Mouse (Mus musculus): ENCODE results near the gene Farsb. TPM values are rescaled to one million over a fixed set of nuclear protein-coding genes. Genes with fewer than 3 reads are reported as not detected.
A peak's percentile ranks its signal among the peaks of the same experiment; 100 is the strongest.

The Farsb gene
- polyA plus RNA-seq (2012; rRNA removed), result 4.8 and 8.1 TPM in 2 replicates

DNA sequence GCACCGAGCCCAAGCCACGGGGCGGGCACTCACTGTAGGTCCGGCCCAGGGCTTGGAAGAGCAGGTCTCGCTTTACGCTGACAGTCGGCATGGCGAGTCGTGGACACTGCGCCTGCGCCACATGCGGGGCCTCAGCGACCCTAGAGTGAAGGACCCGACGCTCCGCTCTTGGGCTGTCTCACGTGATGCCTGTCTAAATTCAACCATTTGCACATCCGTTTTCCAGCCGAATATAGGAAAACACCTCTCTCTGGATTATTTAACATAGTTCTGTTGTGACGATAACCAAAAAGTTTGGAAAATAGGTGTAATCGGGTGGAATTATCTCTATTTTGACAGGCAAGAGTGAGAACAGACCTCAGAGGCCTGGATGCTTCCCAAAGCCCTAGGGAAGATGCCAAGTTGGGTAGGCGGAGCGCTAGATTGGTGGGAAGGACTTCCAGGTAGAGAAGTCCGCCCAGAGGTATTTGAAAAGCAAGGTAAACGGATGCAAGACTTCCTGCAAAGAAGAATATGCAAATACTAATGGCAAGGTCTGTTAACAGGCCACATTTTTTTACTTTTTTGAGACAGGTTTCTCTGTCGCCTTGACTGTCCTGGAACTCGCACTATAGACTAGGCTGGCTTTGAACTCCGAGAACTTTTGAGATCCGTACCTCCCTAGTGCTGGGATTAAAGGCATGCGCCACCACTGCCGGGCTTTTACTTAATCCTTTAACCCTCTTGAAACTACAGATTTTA lies at the start of gene Farsb:
Gene Farsb (minus strand): TSS at position 146 of the 741 bp plus-strand sequence.
- Histone ChIP-seq H3K4me3 (ENCODE audit: low read depth, low read length) (peak within 1 kb of the TSS; percentile 77), H3K4me1 (ENCODE audit: control insufficient read depth, insufficient read depth, insufficient read length, low read length) (peaks cover 10% of the 10 kb centered on the region; the same call in 1 of the 2 replicates), H3K36me3 (ENCODE audit: control insufficient read depth, insufficient read depth, low read length) (no peaks in the 10 kb centered on the region), H3K27me3 (ENCODE audit: control insufficient read depth, insufficient read depth, low read length) (no peaks in the 10 kb centered on the region), H3K27ac (ENCODE audit: insufficient read depth, low read depth, low read length) (peak within 1 kb of the TSS; percentile 75)
- 0 out of 2 replicates have a peak, but pooled peaks have one; percentile 27 for TF ChIP-seq POLR2A (IDR thresholded peaks at IDR 0.05; ENCODE audit: low read depth, low read length)
- TF ChIP-seq CTCF (IDR thresholded peaks at IDR 0.05; ENCODE audit: extremely low read depth, insufficient read length, insufficient replicate concordance, low read depth, low read length), result no peak
- WGBS, result under 1% methylated on average over 31 of the region's 31 CpGs

DNA sequence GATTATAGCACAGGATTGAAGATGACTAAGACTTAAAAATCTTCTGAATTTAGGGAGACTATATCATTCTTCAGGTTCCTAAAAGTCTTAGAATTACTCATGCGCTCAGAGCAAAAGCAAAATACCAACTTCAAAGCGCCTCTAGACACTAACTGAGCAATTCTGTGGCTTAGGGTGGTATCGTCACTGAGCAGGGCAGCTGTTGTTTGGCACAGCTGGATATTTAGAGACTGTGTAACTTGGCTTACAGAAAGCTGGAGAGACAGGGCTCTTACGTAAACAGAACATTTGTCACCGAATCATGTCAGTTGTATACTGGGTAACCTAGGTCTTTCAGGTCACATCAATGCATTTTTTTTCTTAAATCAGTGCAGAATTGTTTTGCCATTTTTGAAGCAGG lies 49.7 kb upstream of the Farsb start:
- no peak for TF ChIP-seq POLR2A (IDR thresholded peaks at IDR 0.05; ENCODE audit: low read depth, low read length)
- TF ChIP-seq CTCF (IDR thresholded peaks at IDR 0.05; ENCODE audit: extremely low read depth, insufficient read length, insufficient replicate concordance, low read depth, low read length), result no peak
- 67% methylated on average over 5 of the region's 5 CpGs for WGBS

GRCm38 (mm10) chr1:78537494-78538010 lies 48.9 kb upstream of the Farsb start:
- peak overlapping the region; percentile 58 for H3K4me3 ChIP-seq (ENCODE audit: low read depth, low read length)
- TF ChIP-seq CTCF (IDR thresholded peaks at IDR 0.05; ENCODE audit: extremely low read depth, insufficient read length, insufficient replicate concordance, low read depth, low read length) (no peak), POLR2A (IDR thresholded peaks at IDR 0.05; ENCODE audit: low read depth, low read length) (no peak)
- H3K27me3 ChIP-seq (ENCODE audit: control insufficient read depth, insufficient read depth, low read length), result no peaks in the 10 kb centered on the region
- H3K4me1 ChIP-seq (ENCODE audit: control insufficient read depth, insufficient read depth, insufficient read length, low read length), result 0 out of 2 replicates have a peak, but pooled peaks cover 2% of the 10 kb centered on the region
- no peaks in the 10 kb centered on the region for H3K36me3 ChIP-seq (ENCODE audit: control insufficient read depth, insufficient read depth, low read length)
- WGBS, result 27% methylated on average over 16 of the region's 16 CpGs
- H3K27ac ChIP-seq (ENCODE audit: insufficient read depth, low read depth, low read length), result peak overlapping the region; percentile 46

More for the DNA sequence above, 49.7 kb upstream of the Farsb start:
- no peak overlapping the region for H3K27ac ChIP-seq (ENCODE audit: insufficient read depth, low read depth, low read length)
- H3K4me3 ChIP-seq (ENCODE audit: low read depth, low read length), result no peak overlapping the region
- 0 out of 2 replicates have a peak, but pooled peaks cover 2% of the 10 kb centered on the region for H3K4me1 ChIP-seq (ENCODE audit: control insufficient read depth, insufficient read depth, insufficient read length, low read length)
- H3K27me3 ChIP-seq (ENCODE audit: control insufficient read depth, insufficient read depth, low read length), result no peaks in the 10 kb centered on the region
- no peaks in the 10 kb centered on the region for H3K36me3 ChIP-seq (ENCODE audit: control insufficient read depth, insufficient read depth, low read length)

DNA sequence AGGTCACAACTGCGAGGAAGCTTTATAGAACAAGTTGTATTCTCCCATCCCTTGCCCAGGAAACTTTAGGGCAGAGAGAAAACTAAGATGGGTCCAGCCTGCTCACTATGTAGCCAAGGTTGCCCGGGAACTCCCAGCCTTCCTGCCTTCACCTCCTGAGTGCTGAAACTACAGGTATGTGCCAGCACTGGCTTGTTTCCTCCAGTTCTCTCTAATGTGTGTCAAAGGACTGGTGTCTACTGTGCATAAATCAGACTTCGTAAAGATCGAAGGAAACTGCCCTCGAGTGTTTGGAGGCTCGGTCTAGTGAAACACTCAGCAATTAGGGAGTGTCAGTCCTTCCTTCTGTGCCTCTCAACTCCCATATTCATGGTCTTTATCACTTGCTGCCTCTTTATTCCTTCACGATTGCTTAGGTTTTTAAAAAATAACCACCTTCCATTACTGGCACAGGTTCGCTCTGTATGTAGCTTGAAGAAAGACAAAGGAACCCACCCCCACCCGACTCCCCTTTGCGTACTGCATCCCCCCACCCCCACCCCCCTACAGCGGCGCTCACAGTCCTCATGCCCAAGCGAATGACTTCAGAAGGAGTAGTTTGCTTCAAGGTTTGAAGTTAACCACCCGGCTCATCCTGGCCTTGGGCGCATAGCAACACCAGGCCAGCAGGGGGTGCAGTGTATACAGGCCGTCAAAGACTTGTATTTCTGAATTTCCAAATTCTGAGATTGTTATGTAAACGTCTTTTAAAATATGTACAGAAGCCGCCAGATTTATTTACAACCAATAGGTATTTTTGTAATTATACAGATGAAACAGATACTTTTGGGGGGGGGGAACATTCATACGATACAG lies 47.8 kb upstream of the Farsb start:
- TF ChIP-seq POLR2A (IDR thresholded peaks at IDR 0.05; ENCODE audit: low read depth, low read length), result no peak
- TF ChIP-seq CTCF (IDR thresholded peaks at IDR 0.05; ENCODE audit: extremely low read depth, insufficient read length, insufficient replicate concordance, low read depth, low read length), result peak; percentile 81; the same call in 1 of the 2 replicates
- Histone ChIP-seq H3K4me1 (ENCODE audit: control insufficient read depth, insufficient read depth, insufficient read length, low read length) (0 out of 2 replicates have a peak, but pooled peaks cover 2% of the 10 kb centered on the region), H3K36me3 (ENCODE audit: control insufficient read depth, insufficient read depth, low read length) (no peaks in the 10 kb centered on the region), H3K27ac (ENCODE audit: insufficient read depth, low read depth, low read length) (no peak overlapping the region), H3K4me3 (ENCODE audit: low read depth, low read length) (no peak overlapping the region), H3K27me3 (ENCODE audit: control insufficient read depth, insufficient read depth, low read length) (no peaks in the 10 kb centered on the region)
- WGBS, result 35% methylated on average over 19 of the region's 19 CpGs

DNA sequence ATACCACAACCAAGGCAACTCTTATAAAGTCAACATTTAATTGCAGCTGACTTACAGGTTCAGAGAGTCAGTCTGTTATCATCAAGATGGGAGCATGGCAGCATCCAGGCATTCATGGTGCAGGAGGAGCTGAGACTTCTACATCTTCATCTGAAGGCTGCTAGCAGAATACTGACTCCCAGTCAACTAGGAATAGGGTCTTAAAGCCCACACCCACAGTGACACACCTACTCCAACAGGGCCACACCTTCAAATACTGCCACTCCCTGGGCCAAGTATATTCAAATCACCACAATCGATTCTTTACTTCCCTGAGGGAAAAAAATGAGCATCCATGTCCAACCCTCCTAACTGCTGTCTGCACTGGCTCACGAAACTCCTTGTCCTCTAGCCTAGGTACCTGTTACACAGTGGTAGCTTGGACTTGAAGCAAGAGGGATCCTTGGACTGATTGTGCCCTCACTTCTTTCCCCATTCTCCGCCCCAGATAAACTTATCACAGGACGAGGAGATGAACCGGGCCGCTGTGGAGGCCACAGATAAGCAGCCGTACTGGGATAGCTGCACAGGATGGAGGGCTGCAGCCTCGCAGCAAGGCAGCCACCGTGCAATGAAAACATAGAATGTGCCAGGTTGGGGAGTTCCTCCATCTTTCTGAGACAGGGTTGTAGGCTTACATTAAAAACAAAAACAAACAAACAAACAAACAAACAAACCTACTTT lies 45.9 kb upstream of the Farsb start:
- Histone ChIP-seq H3K36me3 (ENCODE audit: control insufficient read depth, insufficient read depth, low read length) (no peaks in the 10 kb centered on the region), H3K27ac (ENCODE audit: insufficient read depth, low read depth, low read length) (no peak overlapping the region), H3K4me3 (ENCODE audit: low read depth, low read length) (no peak overlapping the region), H3K27me3 (ENCODE audit: control insufficient read depth, insufficient read depth, low read length) (no peaks in the 10 kb centered on the region), H3K4me1 (ENCODE audit: control insufficient read depth, insufficient read depth, insufficient read length, low read length) (0 out of 2 replicates have a peak, but pooled peaks cover 2% of the 10 kb centered on the region)
- WGBS, result 74% methylated on average over 9 of the region's 9 CpGs
- TF ChIP-seq CTCF (IDR thresholded peaks at IDR 0.05; ENCODE audit: extremely low read depth, insufficient read length, insufficient replicate concordance, low read depth, low read length) (no peak), POLR2A (IDR thresholded peaks at IDR 0.05; ENCODE audit: low read depth, low read length) (no peak)

- Histone ChIP-seq H3K36me3 (ENCODE audit: control insufficient read depth, insufficient read depth, low read length) (no peaks in the 10 kb centered on the region), H3K4me1 (ENCODE audit: control insufficient read depth, insufficient read depth, insufficient read length, low read length) (no peaks in the 10 kb centered on the region), H3K4me3 (ENCODE audit: low read depth, low read length) (no peak overlapping the region), H3K27me3 (ENCODE audit: control insufficient read depth, insufficient read depth, low read length) (no peaks in the 10 kb centered on the region), H3K27ac (ENCODE audit: insufficient read depth, low read depth, low read length) (no peak overlapping the region)
- WGBS, result 87% methylated on average over 15 of the region's 15 CpGs
- TF ChIP-seq CTCF (IDR thresholded peaks at IDR 0.05; ENCODE audit: extremely low read depth, insufficient read length, insufficient replicate concordance, low read depth, low read length), result no peak
- TF ChIP-seq POLR2A (IDR thresholded peaks at IDR 0.05; ENCODE audit: low read depth, low read length), result no peak
These were observed 43.6 kb upstream of the Farsb start for GRCm38 (mm10) chr1:78532184-78532800.
